Mouse (Mus musculus) testis, postnatal 14 days (tissue): Measurements from ENCODE around the gene Trir.

Experiments
- DNase-seq: peaks from one replicate; pipeline ENCODE4 v3.0.0; 2021; ENCODE audit warnings: low spot score

Trir gene

DNA sequence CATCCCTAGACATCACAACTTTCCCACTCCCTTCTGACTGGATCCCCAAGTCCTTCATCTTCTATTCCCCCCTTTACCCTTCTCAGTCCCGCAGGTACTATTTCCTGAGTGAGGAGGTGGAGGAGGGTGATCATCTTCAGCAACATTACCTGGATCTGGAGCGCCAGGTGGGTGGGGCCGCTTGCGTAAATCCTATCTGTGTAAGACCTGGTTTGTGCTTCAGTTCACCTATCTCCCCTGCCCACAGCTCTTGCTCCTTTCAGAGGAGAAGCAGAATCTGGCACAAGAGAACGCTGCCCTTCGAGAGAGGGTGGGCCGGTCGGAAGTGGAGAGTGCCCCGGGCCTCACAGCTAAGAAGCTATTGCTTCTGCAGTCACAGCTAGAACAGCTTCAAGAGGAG lies 32.2 kb upstream of the Trir start:
- DNase-seq, result no peak

DNA sequence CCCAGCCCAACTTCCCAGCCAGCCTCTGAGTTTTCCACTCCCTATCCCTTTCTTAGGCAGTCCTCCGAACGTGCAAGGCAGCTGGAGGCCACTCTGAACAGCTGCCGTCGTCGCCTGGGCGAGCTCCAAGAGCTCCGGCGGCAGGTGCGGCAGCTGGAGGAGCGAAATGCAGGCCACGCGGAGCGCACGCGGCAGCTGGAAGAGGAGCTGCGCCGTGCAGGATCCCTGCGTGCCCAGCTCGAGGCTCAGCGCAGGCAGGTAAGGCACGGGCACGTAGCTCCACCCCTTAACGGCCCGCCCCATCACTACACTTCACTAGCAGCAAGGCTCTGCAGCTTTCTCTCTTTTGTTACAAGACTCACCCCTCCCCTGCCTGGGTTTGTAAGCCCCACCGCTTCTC lies 30.9 kb upstream of the Trir start:
- peak; percentile 63 for DNase-seq

DNA sequence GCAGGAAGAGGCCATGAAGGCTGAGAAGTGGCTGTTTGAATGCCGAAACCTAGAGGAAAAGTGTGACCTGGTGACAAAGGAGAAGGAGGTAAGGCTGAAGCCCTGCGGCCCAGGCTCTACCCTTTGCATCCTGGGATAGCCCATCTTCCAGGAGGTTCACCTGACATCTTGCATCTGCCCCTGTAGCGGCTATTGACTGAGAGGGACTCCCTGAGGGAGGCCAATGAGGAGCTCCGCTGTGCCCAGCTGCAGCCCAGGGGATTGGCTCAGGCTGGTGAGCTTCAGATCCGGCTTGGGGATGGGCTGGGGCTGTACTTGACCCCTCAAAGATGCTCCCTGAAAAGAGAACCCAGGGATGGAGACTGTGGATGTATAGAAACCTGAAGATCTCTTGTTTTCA lies 29.6 kb upstream of the Trir start:
- no peak for DNase-seq

DNA sequence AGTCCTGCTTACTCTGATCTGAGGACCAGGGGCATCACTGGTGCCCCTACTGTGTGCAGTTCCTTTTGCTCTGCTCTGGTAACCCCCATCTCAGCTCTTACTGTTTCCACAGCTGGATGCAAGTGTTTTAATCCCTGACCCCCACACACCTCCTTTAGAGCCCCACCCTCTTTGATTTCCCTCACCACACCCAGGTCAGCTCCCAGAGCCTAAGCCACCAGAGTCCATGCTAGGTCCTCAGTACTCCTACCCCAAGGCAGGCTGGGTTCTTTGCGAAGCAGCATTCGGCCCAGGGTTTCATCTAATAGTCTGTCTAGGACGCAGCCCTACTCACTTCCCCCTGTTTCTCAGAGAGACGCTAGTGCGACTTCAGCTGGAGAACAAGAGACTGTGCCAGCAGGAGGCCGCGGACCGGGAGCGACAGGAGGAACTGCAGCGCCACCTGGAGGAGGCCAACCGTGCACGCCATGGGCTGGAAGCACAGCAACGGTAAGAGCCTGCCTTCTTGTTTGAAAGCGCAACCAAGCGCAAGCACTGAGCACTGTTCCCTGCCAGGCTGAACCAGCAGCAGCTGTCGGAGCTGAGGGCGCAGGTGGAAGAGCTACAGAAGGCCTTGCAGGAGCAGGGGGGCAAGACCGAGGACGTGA lies 28.9 kb upstream of the Trir start:
- peak; percentile 84 for DNase-seq

DNA sequence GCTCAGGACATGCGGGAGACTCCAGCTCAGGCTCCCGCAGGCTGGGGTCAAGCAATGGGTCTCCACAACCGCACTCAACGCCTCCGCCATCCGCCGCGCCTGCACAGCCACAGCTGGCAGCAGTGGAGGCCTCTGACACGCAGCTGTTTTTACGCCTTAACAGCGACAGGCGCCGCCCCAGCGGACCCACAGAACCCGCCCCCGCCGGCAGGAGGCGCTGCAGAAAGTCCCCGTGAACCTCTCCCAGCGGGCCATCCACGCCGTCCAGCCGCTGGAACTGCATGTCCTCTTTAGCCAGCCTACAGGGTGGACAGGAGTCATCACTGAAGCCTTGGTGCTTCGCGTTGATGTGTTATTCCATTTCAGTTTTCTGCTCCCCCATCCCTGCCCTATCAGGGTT lies 18.9 kb upstream of the Trir start:
- DNase-seq, result peak; percentile 79

DNA sequence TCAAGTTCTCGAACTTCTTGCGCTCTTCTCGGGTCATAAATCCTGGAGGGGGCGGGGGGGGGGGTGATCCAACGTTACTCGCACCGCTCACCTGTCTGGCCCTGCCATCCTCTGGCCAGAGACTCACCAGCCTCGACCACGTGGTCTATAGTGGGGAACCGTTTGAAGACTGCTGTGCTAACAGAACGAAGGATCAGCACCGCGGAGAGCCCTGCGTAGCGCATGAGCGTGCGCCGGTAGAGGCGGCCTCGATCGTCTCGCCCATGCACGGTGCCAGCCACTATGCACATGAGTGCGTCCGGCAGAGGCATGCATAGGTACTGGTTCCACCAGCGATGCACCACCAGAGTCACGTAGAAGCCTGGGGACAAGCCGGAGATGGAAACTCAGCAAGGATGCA lies 15.4 kb upstream of the Trir start:
- no peak for DNase-seq

DNA sequence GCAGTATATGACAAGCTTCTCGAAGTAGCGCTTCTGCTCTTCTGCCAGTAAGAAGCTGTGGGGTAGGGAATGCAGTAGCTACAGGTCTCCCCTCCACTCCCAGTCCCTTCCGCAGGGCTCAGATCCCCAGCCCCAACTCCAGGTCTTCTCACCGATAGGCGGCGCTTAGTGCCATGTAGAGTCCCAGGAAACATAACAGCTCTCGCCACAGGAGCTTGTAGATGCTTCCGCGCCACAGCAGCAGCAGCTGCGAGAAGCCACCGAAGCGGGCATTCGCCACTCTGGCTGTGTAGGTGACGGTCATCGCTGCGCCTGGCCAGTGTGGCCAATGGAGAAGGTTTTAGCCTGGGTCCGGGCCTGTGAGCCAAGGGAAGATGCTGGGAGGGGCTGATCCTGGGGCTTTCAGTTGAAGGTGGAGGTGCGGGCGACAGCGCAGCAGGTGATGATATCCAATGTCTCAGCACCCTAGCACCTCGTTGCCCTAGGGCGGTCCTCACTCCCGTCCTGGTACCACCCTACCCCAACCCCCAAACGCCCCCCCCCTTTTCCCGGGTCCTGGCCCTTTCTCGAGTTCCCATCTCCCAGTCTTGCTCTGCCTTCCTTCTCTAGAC lies 13.3 kb upstream of the Trir start:
- peak; percentile 77 for DNase-seq

DNA sequence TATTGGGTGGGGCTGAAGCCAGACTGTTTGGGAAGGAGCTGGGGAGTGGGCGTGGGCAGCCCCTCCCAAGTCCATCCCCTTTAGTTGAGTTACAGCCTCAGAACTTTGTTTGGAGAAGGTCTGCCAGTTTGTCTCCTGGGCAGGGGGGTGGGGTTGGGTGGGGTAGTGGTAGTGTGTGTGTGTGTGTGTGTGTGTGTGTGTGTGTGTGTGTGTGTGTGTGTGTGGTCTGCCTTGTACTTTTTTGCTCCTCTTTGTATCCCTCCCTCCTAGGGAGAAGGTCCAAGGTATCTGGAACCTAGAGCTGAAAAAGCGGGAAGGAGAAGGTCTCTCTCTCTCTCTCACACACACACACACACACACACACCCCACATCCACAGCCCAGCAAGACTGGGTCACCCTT lies 12.2 kb upstream of the Trir start, which contains the start of gene Best2:
Best2 (minus strand) TSS at position 101 of the 400 bp plus-strand sequence.
- no peak for DNase-seq

DNA sequence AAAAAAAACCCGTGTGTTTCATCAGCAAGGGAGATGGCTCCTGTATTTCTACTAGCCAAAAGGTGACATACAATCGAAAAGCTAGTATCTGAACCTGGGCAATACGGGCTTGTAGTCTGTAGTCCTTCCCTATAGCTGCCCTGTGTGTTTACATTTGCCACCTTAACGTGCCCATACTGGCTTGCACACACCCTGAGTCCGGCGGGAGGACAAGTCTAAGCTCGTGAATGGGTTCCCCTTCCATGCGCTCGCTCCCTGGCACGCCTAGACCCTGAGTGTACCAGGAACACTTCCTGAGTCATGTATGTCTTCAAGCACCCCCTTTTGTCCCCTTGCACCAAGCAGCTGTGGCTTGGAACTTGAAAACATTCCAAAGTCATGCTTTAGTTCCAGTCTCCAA lies 9.9 kb upstream of the Trir start:
- DNase-seq, result no peak

DNA sequence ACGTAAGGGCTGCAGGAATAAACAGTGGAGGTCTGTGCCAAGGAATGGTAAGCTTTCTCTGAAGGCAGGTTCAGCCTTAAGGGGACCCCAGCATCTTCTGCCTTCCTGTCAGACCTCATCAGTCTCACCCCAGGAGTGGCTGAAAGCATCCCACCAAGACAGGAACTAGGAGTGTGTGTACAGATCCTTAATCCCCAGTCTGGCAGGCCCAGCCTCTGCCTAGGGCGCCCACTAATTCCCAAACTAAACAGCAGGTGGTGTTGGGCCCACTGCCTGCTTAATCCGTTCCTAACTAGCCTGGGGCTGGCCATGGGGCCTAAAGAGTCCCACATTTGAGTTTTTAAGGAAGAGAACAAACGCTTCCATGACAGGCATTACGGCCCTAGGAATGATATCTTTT lies 9.4 kb upstream of the Trir start:
- DNase-seq, result no peak

DNA sequence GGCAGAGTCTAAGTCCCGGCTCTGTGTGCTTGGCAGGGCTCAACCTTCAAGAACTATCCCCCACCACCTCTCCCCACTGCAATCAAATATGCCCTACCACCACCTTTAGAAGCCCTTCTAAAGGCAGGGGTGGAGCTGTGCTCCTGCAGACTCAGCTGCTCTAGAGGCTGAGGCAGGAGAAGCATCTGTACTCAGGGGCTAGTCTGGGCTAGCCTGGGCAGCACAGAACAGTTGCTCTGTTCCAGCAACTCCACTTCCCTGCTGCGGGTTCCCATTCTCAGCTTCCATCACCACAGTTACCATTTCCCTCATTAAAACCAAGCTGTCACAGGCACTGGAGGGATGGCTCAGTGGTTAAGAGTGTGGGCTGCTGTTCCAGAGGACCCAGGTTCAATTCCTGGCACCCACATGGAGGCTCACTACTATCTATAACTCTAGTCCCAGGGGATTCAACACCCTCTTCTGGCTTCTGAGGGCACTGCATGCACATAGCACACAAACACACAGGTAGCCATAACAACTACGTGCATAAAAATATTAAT lies 5.0 kb upstream of the Trir start:
- no peak for DNase-seq

DNA sequence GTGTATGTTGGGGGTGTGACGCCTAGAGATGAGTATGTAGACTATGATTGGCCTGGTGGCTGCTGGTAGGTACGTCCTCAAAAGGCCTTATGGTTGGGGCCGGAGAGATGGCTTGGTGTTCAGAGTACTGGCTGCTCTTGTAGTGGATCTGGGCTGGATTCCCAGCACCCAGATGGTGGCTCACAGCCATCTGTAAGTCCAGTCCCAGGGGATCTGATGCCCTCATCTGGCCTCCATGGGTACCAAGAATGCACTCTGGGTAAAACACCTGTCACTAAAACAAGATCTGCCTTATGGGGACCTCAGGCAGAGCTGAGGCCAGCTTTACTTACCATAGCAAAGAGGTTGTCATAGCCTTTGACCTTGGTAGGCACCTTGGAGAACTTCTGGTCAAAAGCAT lies 2.8 kb upstream of the Trir start:
- DNase-seq, result no peak

DNA sequence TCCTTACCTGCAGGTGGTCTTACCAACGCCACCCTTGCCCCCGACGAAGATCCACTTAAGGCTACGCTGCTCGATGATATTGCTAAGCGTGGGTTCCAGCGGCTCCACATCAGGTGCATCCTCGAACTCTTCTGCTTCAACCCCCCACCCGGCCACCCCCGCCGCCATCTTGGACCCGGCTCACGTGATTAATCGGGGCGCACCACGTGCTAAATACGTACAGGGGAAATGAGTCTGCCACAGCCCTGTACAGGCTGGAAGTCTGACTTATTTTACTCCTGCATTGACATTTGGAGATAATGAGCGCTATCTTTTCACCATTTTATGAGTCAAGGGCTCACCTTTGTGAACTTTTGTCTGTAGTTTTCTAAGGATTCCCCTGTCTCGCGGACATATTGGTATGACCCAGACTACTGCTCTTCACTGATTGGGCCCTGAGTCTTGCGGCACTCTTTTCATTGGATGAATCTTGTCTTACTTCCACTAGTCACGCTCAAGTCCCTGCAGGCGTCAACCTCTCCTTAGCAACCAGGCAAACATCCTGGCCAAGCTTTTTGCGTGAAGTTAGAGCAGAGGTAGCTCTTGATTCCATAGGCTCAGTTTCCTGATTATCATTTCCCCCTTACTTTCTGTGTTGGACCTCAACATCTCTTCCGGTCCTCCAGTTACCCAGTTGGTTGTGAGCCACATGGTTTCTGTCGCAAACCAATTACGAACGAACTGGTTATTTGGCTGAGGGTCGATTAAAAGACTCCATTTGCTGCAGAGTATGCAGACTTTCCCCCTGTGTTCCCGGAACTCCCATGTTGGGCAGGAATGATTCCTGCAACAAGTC lies 1.3 kb upstream of the Trir start, which contains the start of gene Asna1:
Asna1 (minus strand) TSS at position 184 of the 835 bp plus-strand sequence.
- peak; percentile 89 for DNase-seq

DNA sequence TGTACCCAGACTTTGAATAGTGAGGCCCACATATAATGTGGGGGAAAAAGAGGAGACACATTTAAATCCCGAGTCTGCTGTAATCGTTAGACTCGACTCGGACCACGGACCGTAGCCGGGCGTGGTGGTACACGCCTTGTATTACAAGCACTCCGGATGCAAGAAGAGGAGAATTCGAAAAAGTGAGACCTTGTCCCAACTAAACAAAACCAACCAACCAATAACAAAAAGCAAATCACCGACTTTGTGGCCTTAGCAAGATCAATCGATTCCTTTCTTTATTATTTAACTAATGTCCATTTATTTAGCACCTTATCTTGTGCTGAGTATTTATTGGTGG lies 863 bp downstream of the Trir start:
- DNase-seq, result no peak

DNA sequence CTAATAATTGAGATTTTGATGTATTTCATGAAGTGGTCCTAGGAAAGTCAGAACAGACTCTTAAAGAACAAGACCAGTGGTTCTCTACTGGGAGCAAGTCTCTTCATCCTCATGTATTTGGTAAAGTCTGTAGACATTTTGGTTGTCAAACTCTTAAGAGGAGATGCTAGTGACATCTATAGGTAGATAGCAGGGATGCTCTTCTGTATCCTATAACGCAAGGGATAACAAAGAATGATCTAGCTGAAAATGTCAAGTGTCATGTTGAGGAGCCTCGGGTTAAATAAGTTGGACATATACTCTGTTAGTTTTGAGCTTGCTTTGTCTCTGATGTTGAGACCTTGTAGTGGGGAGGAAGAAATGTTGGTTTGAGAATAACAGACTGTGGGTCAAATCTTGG lies 1.3 kb downstream of the Trir start:
- no peak for DNase-seq

DNA sequence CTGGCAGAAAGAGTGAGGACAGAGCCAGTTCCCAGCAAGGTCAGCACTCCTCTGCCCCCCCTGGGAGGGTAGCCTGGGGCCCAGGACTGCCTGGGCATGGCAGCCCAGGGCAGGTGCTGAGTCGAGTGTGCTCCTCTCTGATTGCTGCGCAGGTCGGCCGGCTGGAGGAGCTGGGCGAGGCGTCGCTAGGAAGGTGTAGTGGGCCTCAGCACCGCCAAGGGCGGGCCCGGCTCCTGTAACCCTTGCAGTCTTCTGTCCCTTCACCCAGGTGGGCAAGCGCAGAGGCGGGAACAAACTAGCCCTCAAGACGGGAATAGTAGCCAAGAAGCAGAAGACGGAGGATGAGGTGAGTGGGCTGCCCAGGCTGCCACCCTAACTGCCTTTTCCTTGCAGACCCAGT lies 2.6 kb downstream of the Trir start:
- DNase-seq, result no peak

DNA sequence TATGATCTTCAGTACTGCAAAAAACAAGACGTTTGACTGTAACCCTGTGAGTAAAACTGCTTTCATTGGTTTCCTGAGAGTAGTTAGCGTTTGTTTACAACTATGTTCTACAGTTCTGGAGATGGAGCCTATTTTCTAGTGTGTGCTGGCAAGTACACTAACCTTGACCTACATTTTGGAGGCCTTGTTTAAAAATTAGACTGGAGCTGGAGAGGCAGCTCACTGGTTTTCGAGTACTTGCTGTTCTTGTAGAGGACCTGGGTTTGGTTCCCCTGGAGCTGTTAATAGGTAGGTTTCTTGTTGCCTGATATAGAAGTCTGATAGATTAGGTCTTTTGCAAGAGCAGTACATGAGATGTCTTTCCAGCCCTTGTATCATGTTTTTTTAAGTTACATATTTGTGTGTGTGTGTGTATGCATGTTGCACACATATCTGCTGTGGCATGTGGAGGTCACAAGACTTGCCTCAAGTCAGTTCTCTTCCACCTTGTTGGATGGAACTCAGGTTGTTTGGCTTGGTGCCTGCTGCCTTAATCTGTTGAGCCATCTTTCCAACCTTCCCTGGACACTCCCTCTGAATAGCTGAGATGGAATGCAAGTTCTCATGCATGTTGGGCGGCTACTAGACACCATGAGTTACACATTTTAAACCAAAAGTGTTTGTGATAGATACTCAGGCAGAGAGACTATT lies 6.1 kb downstream of the Trir start:
- no peak for DNase-seq

DNA sequence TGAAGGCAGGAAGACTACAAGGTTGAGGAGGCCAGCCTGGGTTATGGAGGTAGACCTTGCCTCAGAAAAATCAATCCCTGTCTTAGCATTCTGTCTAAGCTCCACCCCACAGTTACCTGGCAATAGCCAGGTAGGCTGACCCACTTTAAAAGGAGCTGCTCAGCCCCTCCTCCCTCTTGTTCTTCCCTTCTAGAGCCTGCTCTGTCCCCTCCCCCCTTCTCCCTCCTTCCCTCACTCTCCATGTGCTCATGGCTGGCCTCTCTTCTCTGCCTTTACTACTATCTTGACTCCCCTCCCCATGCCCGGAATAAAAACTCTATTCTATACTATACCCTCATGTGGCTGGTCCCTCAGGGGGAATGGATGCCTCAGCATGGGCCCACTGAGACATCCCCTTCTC lies 7.2 kb downstream of the Trir start:
- no peak for DNase-seq

DNA sequence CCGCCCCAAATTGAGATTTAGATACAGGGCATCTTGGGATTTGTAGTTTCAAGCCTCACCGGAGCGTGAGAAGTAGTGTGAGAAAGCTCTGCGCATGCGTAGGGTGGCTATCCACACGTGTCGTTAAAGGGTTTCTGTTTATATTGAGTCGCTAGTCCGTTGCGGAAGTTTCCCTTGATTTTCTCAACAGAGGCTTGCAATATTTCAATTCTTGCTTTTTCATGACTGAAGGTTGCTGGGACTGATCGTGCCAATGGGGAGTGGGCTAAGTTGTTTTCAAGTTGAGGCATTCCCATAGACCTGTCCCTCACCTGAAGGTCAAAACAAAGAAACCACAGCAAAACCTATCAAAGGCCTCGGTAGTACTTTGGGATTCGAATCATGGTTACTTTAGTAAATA lies 8.1 kb downstream of the Trir start:
- peak; percentile 79 for DNase-seq

DNA sequence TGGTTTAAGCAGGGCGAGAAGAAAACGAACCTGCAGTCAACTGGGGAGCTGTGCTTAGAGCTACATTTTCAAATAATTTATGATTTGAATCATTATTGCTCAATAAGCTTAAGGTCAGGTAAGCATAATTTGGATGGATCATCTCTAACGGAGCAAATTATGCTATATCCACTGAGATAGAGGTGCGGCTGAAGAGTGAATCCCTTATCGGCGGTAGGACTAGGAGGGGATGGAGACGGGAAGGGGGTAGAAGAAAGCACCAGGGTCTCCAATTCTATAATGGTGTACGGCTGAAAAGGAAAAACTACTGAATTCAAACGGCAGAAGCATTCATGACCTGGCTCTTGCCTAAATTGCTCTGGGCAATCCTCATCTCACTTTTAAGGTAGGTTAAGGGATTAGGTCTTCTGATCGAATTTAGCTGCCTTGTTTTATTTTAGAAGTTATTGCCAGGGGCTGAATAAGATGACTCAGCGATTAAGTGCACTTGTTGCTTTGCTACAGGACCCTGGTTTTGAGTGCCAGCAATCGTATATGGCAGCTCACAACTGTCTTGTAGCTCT lies 8.6 kb downstream of the Trir start:
- no peak for DNase-seq

DNA sequence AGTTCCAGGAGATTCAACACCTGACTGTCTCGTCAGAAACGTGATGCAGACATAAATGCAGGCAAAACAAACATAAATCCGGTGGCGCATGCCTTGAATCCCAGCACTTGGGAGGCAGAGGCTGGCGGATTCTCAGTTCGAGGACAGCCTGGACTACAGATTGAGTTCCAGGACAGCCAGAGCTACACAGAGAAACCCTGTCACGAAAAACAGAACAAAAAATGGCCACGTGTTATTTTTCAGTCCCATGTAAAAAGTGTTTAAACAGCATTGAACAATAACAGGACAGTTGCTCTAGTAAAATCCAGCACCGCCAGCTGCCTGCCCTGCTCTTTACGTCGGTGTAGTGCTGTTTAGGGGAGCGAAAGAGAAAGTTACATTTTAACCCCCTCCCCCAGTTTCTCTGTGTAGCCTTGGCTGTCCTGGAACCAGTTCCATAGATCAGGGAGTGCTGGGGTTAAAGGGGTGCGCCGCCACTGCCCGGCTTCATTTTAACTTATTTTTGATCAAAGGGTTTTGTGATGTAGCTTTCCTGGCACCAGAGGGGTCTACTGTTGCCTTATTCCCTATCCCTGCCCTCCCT lies 9.2 kb downstream of the Trir start:
- DNase-seq, result peak; percentile 61

DNA sequence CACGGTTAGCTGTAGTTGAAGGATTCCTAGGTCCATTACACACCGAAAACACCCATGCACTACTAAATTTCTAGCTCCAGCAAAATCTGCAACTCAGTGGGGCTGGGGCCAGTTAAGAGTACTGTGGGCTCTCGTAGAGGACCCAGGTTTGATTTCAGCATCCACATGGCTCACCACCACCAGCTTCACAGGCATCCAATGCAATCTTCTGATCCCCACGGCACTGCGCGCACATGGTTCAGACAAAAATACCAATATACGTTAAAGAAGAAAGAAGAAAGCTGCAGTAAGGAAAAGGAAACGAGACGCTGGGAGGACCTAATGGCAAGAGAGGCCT lies 9.7 kb downstream of the Trir start:
- DNase-seq, result no peak
